Mouse (Mus musculus): Measurements from ENCODE around the gene Rapgef4. TPM values are rescaled to one million over a fixed set of nuclear protein-coding genes. Genes with fewer than 3 reads are reported as not detected.

The Rapgef4 gene
- total and polyA plus RNA-seq, 2 experiments from 2014 or later, result 5.3 to 5.5 TPM

DNA sequence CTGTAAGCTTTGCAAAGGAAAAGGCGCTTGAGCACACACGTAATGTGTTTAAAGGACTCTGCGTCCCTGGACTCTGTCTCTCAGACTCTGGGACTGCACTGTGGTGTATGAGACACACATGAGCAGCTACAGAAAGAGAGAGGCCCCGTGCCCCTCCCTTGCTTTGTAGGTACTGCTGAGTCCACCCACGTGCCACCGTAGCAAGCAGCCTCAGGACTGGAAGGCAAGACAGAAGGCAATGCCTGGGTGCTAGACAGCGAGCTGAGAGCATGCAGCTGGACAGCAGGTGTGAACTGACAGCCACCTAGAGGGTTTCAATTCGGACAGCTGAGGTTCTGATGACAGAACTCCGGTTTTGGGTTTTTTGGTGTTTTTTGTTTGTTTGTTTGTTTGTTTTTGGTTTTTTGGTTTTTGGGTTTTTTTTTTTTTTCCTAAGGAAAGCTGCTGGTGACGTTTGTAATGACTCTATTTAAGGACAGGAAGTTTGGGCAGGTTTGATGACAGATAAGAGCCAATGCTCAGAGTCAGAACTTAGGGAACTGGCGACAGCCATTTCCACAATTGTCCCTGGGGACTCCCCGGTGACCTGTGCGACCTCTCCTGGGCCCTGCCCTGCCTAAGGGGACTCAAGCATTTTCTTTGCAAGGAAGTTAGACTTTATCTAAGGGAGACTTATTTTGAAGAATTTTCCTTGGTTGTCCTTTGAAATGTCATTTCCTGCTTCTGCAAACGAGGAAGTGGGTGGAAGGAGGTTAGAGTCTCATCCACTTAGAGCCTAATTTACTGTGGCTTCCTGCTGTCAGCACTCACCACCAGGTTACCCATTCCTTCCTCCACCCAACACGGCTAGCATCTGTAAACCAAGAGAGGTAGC is 136.3 kb downstream of the Rapgef4 start:
- peaks cover 25% of the 10 kb centered on the region for H3K4me1 ChIP-seq (ENCODE audit: control insufficient read depth, insufficient read depth)
- 35% methylated on average over 15 of the region's 15 CpGs for WGBS
- no peaks in the 10 kb centered on the region for H3K9me3 ChIP-seq (replicated peaks; ENCODE audit: control insufficient read depth, low read length)
- no peak overlapping the region for H3K4me3 ChIP-seq (ENCODE audit: low read depth, low read length)
- peak; percentile 39 for DNase-seq (ENCODE audit: low spot score)
- TF ChIP-seq CTCF (IDR thresholded peaks at IDR 0.05; ENCODE audit: low read depth) (no peak), EP300 (IDR thresholded peaks at IDR 0.05; ENCODE audit: low read depth) (peak; percentile 68; the same call in 1 of the 2 replicates)
- ATAC-seq (ENCODE audit: insufficient read depth, low read depth), result peak; percentile 71
- no peak overlapping the region for H3K4me2 ChIP-seq (ENCODE audit: low read depth, low read length)
- no peaks in the 10 kb centered on the region for H3K27me3 ChIP-seq (ENCODE audit: control insufficient read depth, insufficient read depth, low read length)
- no peak overlapping the region for H3K9ac ChIP-seq (replicated peaks; ENCODE audit: low read depth, low read length)
- no peaks in the 10 kb centered on the region for H3K36me3 ChIP-seq (replicated peaks; ENCODE audit: control insufficient read depth, insufficient read depth, low read length)
- H3K27ac ChIP-seq (ENCODE audit: low read depth), result peak overlapping the region; percentile 62

DNA sequence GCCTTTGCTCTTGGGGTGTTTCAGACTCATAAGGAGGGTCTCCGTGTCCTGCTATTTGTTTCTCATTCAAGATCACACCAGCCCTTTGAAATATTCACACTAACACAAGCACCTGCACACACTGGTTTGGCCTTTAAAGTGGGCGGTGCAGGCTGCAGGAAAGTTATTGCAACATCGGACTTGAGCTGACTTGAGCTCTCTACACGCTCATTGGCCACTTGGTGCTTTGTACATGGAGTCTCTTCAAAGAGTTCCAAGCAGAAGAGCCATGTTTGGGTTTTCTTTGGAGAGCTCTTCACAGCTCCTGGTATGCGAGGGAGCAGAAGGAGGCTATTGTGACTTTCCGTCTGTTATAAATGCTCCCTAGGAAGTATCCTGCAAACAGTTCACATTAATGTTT is 139.2 kb downstream of the Rapgef4 start:
- no peak overlapping the region for H3K4me2 ChIP-seq (ENCODE audit: low read depth, low read length)
- no peak overlapping the region for H3K4me3 ChIP-seq (ENCODE audit: low read depth, low read length)
- H3K36me3 ChIP-seq (replicated peaks; ENCODE audit: control insufficient read depth, insufficient read depth, low read length), result no peaks in the 10 kb centered on the region
- no peak for ATAC-seq (ENCODE audit: insufficient read depth, low read depth)
- no peaks in the 10 kb centered on the region for H3K27me3 ChIP-seq (ENCODE audit: control insufficient read depth, insufficient read depth, low read length)
- H3K9me3 ChIP-seq (replicated peaks; ENCODE audit: control insufficient read depth, low read length), result no peaks in the 10 kb centered on the region
- no peak overlapping the region for H3K27ac ChIP-seq (ENCODE audit: low read depth)
- 85% methylated on average over 6 of the region's 6 CpGs for WGBS
- no peak for DNase-seq (ENCODE audit: low spot score)
- no peak for TF ChIP-seq CTCF (IDR thresholded peaks at IDR 0.05; ENCODE audit: low read depth)
- TF ChIP-seq EP300 (IDR thresholded peaks at IDR 0.05; ENCODE audit: low read depth), result no peak
- peaks cover 11% of the 10 kb centered on the region; the same call in 1 of the 2 replicates for H3K4me1 ChIP-seq (ENCODE audit: control insufficient read depth, insufficient read depth)
- no peak overlapping the region for H3K9ac ChIP-seq (replicated peaks; ENCODE audit: low read depth, low read length)

DNA sequence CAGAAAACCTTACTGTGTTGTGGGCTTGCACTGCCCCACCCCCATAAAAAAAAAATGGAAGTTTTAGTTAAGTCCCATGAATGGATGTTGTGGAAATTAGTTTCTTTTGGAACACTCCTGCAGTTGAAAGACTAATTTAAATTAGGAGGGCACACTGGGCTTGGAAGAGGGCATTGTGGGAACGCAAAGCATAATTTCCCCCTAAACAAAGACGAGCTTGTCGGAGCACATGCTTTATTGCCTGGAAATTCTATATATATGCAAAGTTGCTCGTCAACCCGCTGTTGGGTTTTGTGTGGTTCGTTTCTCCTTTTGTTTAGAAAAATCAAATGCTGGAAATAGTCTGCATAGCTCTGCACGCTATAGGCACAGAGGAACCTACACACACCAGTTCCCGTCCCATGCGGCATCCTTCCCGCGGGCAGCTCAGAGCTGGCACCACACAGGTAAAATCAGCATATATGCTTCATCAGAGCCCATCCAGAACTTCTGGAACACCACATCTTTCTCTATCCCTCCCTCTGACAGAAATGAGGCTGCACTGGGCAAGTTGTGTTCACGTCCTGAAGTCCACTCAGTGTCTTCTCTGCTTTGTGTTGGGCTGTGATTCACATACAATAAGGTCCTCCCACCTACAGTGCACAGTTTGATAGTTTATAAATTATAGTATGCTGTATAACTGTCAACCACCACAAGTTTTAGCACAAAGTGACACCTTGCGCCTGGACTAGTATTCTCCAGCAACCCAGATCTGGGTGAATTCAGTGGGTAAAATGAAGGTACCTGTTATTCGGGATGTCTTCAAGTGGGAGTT is 141.6 kb downstream of the Rapgef4 start:
- no peak overlapping the region for H3K27ac ChIP-seq (ENCODE audit: low read depth)
- H3K4me1 ChIP-seq (ENCODE audit: control insufficient read depth, insufficient read depth), result peaks cover 1% of the 10 kb centered on the region; the same call in 1 of the 2 replicates
- ATAC-seq (ENCODE audit: insufficient read depth, low read depth) (no peak), DNase-seq (ENCODE audit: low spot score) (no peak)
- WGBS, result 92% methylated on average over 14 of the region's 14 CpGs
- TF ChIP-seq EP300 (IDR thresholded peaks at IDR 0.05; ENCODE audit: low read depth) (no peak), CTCF (IDR thresholded peaks at IDR 0.05; ENCODE audit: low read depth) (no peak)
- no peak overlapping the region for H3K9ac ChIP-seq (replicated peaks; ENCODE audit: low read depth, low read length)
- no peak overlapping the region for H3K4me2 ChIP-seq (ENCODE audit: low read depth, low read length)
- H3K4me3 ChIP-seq (ENCODE audit: low read depth, low read length), result no peak overlapping the region
- no peaks in the 10 kb centered on the region for H3K27me3 ChIP-seq (ENCODE audit: control insufficient read depth, insufficient read depth, low read length)
- H3K36me3 ChIP-seq (replicated peaks; ENCODE audit: control insufficient read depth, insufficient read depth, low read length), result no peaks in the 10 kb centered on the region
- no peaks in the 10 kb centered on the region for H3K9me3 ChIP-seq (replicated peaks; ENCODE audit: control insufficient read depth, low read length)

DNA sequence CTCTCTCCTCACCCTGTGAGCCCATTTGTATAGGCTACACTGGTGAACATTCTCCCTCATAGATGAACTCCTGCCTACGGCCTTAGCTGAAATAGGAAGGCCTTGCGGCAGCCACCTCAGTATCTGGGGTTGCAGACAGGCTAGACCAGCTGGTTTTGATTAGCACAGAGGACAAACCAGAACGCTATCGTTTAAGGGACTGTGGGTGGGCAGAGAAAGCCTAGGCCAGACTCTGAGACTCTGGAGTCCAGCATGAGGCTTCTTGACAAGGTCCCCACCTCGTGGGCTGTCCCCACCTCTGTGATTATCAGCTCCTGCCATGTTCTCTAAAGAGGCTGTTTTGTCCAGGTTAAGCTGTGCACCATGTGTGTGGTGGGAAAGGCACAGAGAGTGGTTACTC is 142.8 kb downstream of the Rapgef4 start:
- Histone ChIP-seq H3K4me3 (ENCODE audit: low read depth, low read length) (no peak overlapping the region), H3K36me3 (replicated peaks; ENCODE audit: control insufficient read depth, insufficient read depth, low read length) (no peaks in the 10 kb centered on the region), H3K4me1 (ENCODE audit: control insufficient read depth, insufficient read depth) (no peaks in the 10 kb centered on the region), H3K27me3 (ENCODE audit: control insufficient read depth, insufficient read depth, low read length) (no peaks in the 10 kb centered on the region), H3K4me2 (ENCODE audit: low read depth, low read length) (no peak overlapping the region), H3K27ac (ENCODE audit: low read depth) (no peak overlapping the region), H3K9ac (replicated peaks; ENCODE audit: low read depth, low read length) (no peak overlapping the region), H3K9me3 (replicated peaks; ENCODE audit: control insufficient read depth, low read length) (no peaks in the 10 kb centered on the region)
- TF ChIP-seq CTCF (IDR thresholded peaks at IDR 0.05; ENCODE audit: low read depth) (no peak), EP300 (IDR thresholded peaks at IDR 0.05; ENCODE audit: low read depth) (no peak)
- DNase-seq (ENCODE audit: low spot score), result no peak
- no peak for ATAC-seq (ENCODE audit: insufficient read depth, low read depth)
- WGBS, result 47% methylated on average over 5 of the region's 5 CpGs

- Histone ChIP-seq H3K4me3 (ENCODE audit: low read depth, low read length) (no peak overlapping the region), H3K27me3 (ENCODE audit: control insufficient read depth, insufficient read depth, low read length) (no peaks in the 10 kb centered on the region), H3K36me3 (replicated peaks; ENCODE audit: control insufficient read depth, insufficient read depth, low read length) (no peaks in the 10 kb centered on the region), H3K27ac (ENCODE audit: low read depth) (no peak overlapping the region), H3K9ac (replicated peaks; ENCODE audit: low read depth, low read length) (no peak overlapping the region), H3K4me1 (ENCODE audit: control insufficient read depth, insufficient read depth) (no peaks in the 10 kb centered on the region), H3K4me2 (ENCODE audit: low read depth, low read length) (no peak overlapping the region), H3K9me3 (replicated peaks; ENCODE audit: control insufficient read depth, low read length) (no peaks in the 10 kb centered on the region)
- ATAC-seq (ENCODE audit: insufficient read depth, low read depth) (no peak), DNase-seq (ENCODE audit: low spot score) (no peak)
- no peak for TF ChIP-seq EP300 (IDR thresholded peaks at IDR 0.05; ENCODE audit: low read depth)
- TF ChIP-seq CTCF (IDR thresholded peaks at IDR 0.05; ENCODE audit: low read depth), result no peak
- 63% methylated on average over 3 of the region's 3 CpGs for WGBS
Measured at GRCm38 (mm10) chr2:72125786-72126185, 144.7 kb downstream of the Rapgef4 start.
